Mouse (Mus musculus) frontal cortex, postnatal 10 days (tissue): Measurements from ENCODE around the gene Tmem184a.
A peak's percentile ranks its signal among the peaks of the same experiment; 100 is the strongest.

ENCODE experiments used
- DNase-seq, 2 experiments: peaks; one replicate each; pipeline ENCODE4 v3.0.0; 2022; ENCODE audit warnings: low spot score in 2 of 2, mixed read lengths in 1 of 2

Gene Tmem184a

GRCm38 (mm10) chr5:139792966-139793337 is 26.8 kb downstream of the Tmem184a start:
- DNase-seq, result no peak

- DNase-seq, result no peak
Observed at GRCm38 (mm10) chr5:139792159-139792775, 27.4 kb downstream of the Tmem184a start.

DNA sequence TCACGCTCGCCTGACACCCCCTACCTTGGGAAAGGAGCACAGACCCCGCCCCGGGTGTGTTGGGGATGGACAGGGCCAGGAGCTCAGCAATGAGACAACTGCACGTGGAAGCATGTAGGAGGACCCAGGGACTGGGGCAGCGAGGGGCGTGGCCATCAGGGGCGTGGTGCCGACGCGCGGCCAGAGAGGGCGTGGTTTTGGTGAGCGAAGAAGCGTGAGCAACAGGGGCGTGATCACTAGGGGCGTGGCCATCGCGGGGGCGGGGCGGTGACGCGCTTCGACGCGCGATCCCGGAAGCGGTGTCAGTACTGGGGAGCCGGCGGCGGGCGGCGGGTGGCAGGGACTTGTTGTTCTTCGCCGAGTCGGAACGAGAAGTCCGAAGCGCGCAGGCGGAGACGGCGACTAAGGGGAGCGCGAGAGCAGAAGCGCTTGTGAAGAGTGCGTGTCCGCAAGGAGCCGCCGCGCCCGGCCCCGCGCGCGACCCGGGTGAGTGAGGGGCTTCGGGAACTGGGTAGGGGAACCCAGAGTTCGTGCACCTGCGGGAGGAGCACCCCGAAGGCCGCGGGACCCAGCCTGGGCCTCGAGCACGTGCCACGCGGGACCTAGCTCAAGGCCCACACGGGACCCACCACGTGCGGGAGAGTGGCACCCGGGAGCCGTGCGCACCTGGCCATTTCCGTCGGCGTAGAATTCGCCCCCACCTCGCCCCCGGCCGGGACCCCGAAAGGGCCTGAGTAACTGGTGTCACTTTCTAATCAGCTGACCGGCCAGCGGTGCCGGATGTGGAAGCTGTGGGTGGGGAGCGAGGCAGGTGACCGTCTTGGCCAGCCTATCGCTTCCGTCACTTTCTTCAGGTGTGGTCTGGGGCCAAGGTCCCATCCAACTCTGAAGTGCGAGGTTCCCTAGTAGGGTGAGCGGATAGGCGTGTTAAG is 28.2 kb downstream of the Tmem184a start, which contains the start of gene Mafk:
Mafk (plus strand) TSS at position 287 of the 932 bp plus-strand sequence.
- DNase-seq, result peak; percentile 92 to 93

DNA sequence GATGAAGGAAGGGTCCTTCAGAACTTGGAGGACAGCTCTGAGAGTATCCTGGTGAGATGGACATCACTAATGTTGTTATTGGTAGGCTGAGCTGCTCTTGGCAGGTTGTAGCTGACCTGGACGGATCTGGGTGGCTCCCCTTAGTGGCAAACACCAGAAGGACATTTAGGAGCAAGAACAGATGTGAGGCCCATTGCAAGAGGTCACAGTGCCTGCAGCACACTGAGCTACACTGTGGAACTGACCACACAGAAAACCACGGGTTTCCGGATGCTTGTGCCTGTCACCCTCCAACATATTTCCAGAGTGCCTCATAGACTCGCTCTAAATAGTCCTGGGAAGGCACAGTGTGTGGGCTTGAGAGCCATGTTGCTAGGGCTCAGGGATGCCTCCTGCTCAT is 30.3 kb downstream of the Tmem184a start:
- DNase-seq, result no peak

DNA sequence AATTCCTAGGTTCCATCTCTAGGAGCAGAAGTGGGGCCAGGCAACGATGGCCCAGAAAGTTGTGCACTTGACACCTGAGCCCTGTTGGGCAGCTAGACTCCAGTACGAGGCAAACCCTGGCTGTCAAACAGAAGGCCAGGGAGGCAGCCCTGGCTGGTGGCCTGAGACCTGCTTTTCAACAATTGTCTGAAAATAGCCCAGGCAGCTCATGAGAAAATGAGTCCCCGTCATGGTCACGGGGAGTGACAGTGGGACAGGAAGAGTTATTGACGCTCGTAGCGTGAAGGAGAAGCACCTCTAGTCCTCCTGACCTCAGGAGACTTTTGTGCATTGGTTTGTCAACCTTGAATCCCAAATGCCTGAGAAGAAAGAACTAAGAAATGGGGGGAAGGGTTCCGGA is 38.3 kb downstream of the Tmem184a start:
- no peak for DNase-seq

- no peak for DNase-seq
Observed at GRCm38 (mm10) chr5:139776966-139777365, 42.8 kb downstream of the Tmem184a start.

GRCm38 (mm10) chr5:139775216-139775926 is 44.3 kb downstream of the Tmem184a start, which contains the start of gene Ints1:
Gene Ints1 (minus strand): TSS chr5:139775674.
- DNase-seq, result peak; percentile 89 to 93

GRCm38 (mm10) chr5:139768216-139768615 is 51.5 kb downstream of the Tmem184a start:
- no peak for DNase-seq

DNA sequence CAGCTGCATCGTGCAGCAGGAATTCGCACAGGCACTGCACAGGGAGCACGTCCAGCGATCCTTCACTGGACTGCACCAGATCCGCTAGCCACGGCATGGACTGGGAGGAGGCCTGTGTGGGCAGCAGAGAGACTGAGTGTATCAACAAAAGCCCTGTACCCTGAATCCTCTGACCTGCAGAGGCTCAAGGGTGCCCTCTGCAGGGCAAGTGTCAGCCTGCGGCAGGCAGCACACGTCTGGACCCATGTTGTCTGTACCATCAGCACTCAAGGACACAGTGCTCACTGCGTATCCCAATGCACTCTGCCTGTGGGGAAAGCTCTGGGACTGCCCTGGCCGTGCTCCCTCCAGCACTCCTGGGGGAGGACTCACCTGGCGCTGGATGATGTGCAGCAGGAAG is 55.4 kb downstream of the Tmem184a start:
- DNase-seq, result no peak

- no peak for DNase-seq
Observed at GRCm38 (mm10) chr5:139758096-139758495, 61.6 kb downstream of the Tmem184a start.

DNA sequence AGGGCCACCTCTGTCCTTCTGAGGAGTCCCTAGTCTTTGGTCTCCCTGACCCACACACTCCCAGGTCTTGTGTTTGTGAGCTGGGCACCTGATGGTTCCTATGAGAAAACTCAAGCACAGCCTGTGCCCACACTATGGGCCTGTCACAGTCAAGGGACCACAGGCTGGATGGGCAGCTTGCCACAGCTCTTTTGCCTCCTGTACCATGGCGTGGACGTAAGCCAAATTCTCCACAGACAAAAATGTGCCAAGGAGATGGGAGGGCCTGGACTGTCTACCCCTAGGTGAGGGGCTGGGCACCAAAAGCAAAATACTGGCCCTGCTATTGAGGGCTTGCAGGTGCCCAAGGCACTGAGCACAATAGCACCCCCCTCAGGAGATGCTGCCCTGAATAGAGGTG is 63.1 kb downstream of the Tmem184a start:
- no peak for DNase-seq

- no peak for DNase-seq
Observed at GRCm38 (mm10) chr5:139756135-139756534, 63.6 kb downstream of the Tmem184a start.

- DNase-seq, result peak in 1 of 2 experiments; percentile 48
Observed at GRCm38 (mm10) chr5:139754753-139755152, 65.0 kb downstream of the Tmem184a start.
